Mouse (Mus musculus) gastrocnemius, adult 18-20 months (tissue): ENCODE data around the gene Pih1d2. TPM values are rescaled to one million over a fixed set of nuclear protein-coding genes. Genes with fewer than 3 reads are reported as not detected.
"Not testable (repeated sequence)": the region's sequence is repeated elsewhere in the genome, so short reads cannot be mapped to it uniquely, and the experiment has no call there.

Source experiments
- DNase-seq: peaks from one replicate; pipeline ENCODE4 v3.0.0; 2021; ENCODE audit warnings: low spot score
- total RNA-seq, 2 experiments: library from RNA; stranded (reverse); gene quantifications; 2 replicates each; pipeline ENCODE4 v1.2.3; 2021

The Pih1d2 gene
- total RNA-seq, 2 experiments from 2014 or later = 0.18 to 0.38 TPM

DNA sequence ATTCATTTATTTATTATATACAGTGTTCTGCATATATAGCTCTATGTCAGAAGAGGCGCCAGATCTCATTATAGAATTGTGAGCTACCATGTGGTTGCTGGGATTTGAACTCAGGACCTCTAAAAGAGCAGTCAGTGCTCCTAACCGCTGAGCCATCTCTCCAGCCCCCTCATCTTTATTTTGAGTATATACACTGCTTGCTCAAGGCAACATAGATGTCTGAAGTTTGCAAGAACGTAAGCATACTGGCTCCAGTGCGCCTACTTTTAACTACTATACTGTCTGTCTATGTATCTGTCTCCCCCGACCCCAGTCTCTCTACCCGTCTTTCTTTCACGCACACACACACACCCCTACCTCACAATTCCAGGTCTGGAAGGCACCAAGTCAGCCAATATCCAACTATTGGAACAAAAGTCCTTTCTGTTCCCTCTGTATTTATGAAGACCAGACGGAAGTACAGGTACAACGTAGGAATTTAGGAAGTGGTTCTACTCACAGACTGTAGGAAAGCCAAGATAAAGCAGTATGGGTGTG lies 741 bp downstream of the Pih1d2 start:
- no peak for DNase-seq

DNA sequence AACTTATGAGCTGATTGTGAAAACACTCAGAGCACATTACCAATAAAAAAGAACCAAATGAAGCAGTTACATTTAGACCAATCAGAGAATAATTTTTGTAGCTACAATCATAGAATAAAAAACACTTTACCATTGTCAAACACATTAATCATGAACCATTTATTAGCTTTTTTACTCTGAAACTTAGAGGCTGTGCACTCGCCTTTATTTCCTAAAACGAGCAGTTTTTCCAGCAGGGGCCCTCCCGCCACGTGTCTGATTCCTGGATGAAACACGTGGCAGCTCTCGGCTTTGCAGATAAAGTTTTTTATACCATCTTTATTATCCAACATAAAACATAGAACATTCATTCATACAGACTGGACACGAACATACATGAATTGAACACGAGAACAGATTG lies 13.8 kb downstream of the Pih1d2 start:
- DNase-seq = not testable (repeated sequence)

DNA sequence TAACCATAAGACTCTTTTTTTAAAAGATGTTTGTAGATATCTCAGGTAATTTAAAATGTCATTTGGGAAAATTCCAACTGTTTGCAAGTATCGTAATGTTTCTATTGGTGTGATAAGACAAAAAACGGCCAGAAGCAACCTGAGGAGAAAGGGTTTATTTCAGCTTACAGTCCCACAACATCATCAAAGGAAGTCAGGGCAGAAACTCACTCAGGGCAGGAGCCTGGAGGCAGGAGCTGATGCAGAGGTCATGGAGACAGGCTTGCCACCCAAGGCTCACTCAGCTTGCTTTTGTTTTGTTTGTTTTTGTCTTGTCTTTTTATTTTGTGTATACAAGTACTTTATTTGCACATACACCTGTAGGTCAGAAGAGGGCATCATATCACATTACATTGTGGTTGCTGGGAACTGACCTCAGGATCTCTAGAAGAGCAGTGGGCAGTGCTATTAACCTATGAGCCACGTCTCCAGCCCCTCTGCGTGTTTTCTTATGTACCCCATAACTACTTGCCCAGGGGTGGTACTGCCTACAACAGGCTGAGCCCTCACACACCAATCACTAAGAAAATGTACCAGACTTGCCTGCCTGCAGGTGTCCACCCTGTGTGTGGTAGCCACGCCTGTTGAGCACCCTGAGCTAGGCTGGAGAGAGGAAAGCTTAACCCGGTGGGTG lies 15.0 kb downstream of the Pih1d2 start:
- no peak for DNase-seq

DNA sequence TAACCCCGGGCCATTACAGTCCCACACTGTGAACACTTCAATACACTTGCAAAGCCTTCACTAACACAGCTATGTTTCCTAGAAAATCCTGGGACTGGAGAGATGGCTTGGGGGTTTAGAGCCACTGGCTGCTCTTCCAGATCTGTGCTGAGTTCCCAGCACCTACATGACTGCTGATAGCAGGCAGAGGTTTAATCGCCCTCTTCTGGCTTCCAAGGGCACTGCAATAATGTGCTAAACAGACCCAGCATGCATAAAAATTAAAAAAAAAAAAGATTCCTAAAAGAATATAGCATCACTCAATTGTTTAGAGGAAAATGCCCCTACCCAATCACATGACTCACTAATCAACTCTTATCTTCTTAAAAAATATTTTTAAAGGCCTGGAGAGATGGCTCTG lies 15.9 kb downstream of the Pih1d2 start:
- no peak for DNase-seq

DNA sequence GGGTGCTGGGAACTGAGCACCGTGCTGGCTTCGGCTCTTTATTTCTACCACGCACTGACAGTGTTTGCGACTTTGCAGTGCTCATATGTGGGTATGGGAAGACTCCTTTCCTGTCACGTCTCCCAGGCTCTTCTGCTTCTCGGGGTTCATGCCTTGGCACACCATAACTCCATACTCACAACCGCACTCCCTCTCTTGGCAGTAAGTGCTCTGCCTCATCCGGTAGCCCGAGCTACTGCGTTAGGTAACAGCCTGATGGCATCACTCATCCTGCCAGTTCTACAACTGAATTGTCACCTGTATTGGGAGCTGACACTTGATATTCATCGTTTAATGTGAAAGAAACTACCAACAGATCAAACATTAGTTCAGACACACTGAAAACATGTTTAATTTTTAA lies 17.1 kb downstream of the Pih1d2 start:
- DNase-seq = no peak

DNA sequence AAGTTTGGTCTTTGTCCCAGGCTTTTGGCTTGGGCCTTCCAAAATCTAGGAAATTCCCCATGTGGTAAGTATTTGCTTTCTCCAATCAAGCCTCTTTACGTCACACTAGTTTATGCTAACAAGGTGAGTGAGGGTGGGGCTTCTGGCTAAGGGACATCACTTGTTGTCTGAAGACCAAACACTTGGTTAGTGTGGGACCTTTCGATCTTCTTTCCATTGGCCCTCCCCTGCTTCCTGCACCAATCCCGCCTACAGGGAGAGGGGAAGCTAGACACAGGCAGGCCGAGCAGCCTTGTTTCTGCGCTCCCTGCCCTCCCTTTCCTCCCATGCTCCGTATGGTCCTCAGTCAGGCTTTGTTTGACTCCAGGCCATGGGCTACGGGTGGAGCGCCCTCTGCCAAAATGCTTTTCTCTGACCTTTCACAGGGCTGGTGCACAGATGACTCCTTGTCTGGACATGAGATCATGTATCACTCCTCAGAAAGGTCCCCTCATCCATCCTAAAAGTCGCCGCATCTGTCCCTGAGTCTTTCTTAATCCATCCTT lies 29.8 kb downstream of the Pih1d2 start:
- peak; percentile 24 for DNase-seq

DNA sequence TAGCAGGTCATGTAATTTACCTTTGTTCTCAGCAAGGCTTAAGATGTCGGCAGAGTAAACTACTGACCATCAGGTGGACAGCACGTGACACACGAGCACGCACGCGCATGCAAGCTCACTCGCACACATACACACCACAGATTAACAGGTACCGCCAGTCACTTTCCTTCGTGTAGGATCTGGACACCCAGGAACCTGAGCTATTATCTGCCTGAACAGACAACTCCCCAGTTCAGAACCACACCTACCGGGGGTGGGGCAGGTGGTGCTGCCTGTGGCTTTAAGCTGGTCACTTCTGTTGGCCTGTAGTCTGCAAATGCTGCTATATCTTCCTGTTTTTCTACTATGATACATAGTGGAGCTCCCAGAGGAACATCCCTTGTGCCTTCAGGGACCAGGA lies 33.4 kb downstream of the Pih1d2 start:
- no peak for DNase-seq

DNA sequence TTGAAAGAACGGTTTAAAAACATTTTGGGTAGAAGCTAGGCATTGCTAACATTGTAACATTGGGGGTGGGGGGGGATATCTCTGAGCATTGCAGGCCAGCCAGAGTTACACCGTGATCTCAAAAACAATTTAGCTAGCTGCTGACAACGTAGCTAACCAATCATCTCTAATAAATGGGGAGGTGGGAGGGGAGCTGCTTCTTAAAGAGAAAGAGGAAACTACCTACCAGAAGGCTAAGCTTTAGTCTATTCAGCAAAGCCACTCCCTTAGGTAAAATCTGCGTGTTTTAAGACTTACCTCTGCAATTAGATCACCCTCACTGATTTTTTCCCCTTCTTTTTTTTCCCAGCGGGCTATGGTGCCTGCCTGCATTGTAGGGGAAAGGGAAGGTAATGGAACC lies 41.3 kb downstream of the Pih1d2 start:
- DNase-seq = no peak

DNA sequence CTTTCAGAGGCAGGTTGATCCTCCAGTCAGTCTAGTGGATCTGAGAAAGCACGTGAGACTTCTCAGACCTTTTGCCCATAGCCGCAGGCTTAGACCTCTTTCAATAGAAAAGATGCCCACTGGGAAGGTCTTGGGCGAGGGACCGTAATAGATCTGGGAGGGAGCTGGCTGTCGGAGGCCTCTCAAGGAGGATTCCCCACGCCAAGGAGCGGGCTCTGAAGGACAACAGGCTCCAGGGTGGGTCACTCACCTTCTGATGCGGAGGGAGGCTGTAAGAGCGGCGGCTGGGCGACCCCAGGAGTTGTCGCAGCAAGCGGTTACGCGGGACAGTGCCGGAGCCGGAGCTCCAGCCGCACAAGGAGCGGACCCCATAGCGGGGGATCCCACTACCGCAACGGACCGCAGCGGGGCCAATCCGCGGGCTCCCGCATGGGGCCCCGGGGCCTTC lies 41.8 kb downstream of the Pih1d2 start:
- DNase-seq = no peak

DNA sequence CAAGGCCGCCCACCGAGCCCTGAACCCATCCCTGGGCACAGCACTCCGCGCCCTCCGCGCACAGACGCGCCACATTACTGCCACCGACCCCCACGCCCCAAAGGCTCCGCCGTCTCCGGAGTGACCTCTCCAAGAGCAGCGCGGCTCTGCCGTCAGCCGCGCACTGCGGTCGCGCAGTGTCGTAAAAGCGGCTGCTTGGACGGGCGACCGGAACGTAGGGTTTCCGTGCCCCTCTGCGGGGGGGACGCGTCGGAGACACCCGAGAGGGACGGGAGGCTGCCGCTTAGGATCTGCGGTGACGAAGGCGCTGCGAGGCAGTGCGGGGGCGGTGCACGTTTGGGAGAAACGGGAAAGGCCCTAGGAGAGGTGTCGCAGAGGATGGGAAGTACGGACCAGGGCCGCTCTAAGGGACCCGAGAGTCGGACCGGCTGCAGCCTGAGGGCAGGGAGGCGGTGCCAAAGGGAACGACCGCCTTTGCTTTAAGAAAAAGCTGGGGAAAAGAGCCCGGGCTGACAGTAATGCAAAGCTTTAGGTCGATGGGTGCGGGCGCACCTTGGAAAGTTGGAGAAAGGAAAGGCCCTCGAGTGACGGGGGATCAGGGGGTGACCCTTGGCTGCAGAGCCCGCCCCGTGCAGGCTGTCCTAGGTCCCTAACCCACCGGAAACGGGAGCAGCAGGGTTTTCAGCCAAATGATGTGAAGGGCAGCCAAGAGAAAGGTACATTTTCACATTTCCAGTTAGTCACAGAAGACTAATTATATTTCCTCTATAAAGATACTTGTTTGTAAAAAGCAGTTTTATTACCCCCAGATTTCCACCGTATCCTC lies 42.5 kb downstream of the Pih1d2 start, which contains the start of gene Dlat:
Gene Dlat (minus strand): TSS at position 389 of the 826 bp plus-strand sequence.
- peak; percentile 91 for DNase-seq

DNA sequence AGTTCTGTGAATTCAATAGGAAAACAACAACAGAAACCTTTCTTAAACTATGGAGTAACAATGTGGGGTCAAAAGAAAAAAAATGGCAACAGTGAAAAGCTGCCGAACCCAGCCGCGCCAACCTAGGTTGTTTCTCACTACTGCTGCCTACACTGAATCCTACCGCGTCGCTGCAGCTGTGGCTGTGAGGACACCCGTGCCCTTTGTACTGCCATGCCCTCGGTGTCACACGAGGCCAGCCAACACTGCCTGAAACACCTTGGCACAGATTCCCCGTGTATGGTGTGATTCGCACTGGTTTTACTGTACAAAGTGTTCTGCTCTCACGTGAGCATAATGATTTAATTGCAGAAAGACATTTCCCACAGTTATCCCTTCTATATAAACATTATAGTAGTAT lies 43.3 kb downstream of the Pih1d2 start:
- peak; percentile 31 for DNase-seq

DNA sequence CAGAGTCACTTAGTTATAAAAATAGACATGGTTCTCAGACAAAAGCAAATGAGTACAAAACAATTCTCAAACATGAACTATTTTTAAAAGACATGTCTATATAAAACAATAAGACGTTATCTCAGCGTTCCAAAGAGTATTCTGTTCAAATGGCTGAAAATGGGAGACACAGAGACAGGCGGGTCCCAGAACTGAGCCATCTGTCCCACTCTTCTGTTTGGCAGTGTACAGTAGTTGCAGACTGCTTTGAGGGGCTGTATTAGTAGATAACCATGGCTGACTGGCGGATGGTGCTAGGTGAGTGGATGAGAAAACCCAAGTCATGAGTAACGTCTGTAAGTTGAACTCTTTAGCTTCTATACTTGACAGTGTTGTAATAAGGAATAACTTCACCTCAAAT lies 47.7 kb downstream of the Pih1d2 start:
- DNase-seq = no peak

DNA sequence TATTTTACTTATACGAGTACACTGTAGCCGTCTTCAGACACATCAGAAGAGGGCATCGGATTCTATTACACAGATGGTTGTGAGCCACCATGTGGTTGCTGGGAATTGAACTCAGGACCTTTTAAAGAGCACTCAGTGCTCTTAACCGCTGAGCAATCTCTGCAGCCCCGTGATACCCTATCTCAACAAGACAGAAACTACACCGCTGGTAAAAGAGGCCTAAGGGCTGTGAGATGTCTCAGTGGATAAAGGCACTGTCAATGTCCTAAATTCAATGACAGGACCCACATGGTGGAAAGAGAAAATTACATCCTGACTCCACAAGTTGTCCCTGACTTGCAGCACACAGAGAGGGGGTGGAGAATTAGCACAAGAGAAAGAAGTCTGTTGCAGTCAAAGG lies 49.3 kb downstream of the Pih1d2 start:
- DNase-seq = no peak

DNA sequence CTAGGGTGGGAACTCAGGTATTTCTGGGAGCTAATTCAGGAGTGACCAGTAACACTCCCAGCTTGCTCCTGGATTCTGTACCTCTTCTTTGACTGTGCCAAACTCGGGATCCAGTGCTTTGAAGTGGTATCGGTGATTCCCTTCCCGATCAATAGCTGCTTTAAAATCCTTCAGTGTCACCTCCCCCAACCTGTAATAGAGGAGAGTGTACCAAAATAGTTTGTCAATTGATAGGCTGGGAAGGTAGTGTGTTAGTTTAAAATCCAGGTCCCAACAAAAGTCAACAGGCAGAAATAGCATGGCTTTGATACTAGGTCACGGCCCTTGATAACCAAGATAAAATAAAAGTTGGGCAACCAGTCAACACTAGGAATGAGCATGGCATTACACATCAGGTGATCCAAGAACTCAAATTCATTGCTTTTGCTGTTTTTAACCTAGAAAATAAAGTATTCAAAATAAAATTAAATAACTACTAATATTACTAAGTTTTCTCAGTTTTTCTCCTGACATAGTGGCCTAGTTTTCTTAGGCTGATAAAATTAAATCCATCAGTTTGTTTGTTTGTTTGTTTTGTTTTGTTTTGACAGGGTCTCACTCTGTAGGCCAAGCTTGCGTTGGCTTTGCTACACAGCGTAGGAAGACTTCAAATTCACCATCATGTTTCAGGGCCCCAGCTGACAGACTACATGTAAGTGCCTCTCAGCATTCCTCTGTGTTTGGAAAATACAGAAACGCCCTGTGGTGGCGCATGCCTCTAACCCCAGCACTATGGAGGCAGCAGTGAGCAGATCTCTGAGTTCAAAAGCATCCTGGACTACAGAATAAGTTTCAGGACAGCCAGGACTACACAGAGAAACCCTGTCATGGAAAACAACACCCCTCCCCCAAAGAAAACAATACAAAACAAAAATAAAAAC lies 50.7 kb downstream of the Pih1d2 start:
- DNase-seq = no peak

DNA sequence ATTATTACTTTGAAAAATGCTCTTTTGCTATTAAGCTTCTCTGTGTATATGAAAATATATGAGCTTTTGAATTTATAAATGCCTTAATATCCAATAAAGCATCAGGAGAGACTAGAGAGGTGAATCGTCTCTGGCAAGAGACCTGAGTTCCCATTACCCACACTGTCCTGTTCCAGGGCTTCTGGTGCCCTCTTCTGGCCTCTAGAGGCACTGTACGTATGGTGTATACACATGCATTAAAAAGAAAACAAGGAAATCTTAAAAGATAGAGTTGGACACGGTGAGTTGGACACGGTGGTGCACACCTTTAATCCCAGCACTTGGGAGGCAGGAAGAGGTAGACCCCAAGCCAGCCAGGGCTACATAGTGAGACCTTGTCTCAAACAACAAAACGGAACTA lies 53.6 kb downstream of the Pih1d2 start:
- peak; percentile 58 for DNase-seq

Other genes with a start within 250 kb of the Pih1d2 start
- gene Plet1, start 122.8 kb upstream of the Pih1d2 start, total RNA-seq = not detected
- gene Pts, start 88.6 kb upstream of the Pih1d2 start, total RNA-seq = 10 to 100 TPM; 11.0 to 12.2 TPM
- 1 to 10 TPM; 1.0 to 2.0 TPM for gene Il18, start 62.5 kb upstream of the Pih1d2 start, total RNA-seq
- gene Bco2, start 62.1 kb upstream of the Pih1d2 start, total RNA-seq = under 1 TPM; 0.27 to 0.55 TPM
- not detected for gene Tex12, start 56.0 kb upstream of the Pih1d2 start, total RNA-seq
- 100 to 1,000 TPM; 300 to 329 TPM for gene Sdhd, start 13.5 kb upstream of the Pih1d2 start, total RNA-seq
- 100 to 1,000 TPM; 223 to 226 TPM for gene Timm8b, start 13.4 kb upstream of the Pih1d2 start, total RNA-seq
- 10 to 100 TPM; 11.1 to 11.6 TPM for gene Nkapd1, start 143 bp downstream of the Pih1d2 start, total RNA-seq
- gene Dlat, start 42.5 kb downstream of the Pih1d2 start, total RNA-seq = 100 to 1,000 TPM; 175 to 192 TPM
- 1 to 10 TPM; 2.1 to 4.7 TPM for gene Dixdc1, start 122.2 kb downstream of the Pih1d2 start, total RNA-seq
- gene 2310030G06Rik, start 129.2 kb downstream of the Pih1d2 start, total RNA-seq = 1 to 10 TPM; 4.5 to 5.6 TPM
- 1,000 to 10,000 TPM; 1,743 to 2,314 TPM for gene Cryab, start 134.0 kb downstream of the Pih1d2 start, total RNA-seq
- gene Hspb2, start 135.0 kb downstream of the Pih1d2 start, total RNA-seq = 100 to 1,000 TPM; 120 to 134 TPM
- gene Fdxacb1, start 150.9 kb downstream of the Pih1d2 start, total RNA-seq = 1 to 10 TPM; 4.2 to 4.4 TPM
- gene Alg9, start 157.7 kb downstream of the Pih1d2 start, total RNA-seq = 10 to 100 TPM; 10.3 to 10.8 TPM
- 10 to 100 TPM; 13.7 to 18.9 TPM for gene 1110032A03Rik, start 158.2 kb downstream of the Pih1d2 start, total RNA-seq
- gene Ppp2r1b, start 228.0 kb downstream of the Pih1d2 start, total RNA-seq = 1 to 10 TPM; 4.3 to 5.4 TPM